Mouse (Mus musculus) ES-Bruce4 (cell line): ENCODE data around the gene H2-DMb1.

ENCODE experiments used
- CTCF ChIP-seq: IDR thresholded peaks from one replicate; pipeline ENCODE4 v1.8.1; 2011; ENCODE audit warnings: low read depth, low read length
- POLR2A ChIP-seq: IDR thresholded peaks from one replicate; pipeline ENCODE4 v1.8.1; 2011; ENCODE audit warnings: low read length; ENCODE audit not compliant: insufficient read depth

GRCm38 (mm10) chr17:34203444-34203843, 50.6 kb downstream of the H2-DMb1 start, which contains the start of gene Tap2:
- no peak for TF ChIP-seq POLR2A
- TF ChIP-seq CTCF = no peak
